Mouse (Mus musculus) C3H10T1/2 (cell line): Measurements from ENCODE around the gene Vmn1r175. TPM values are rescaled to one million over a fixed set of nuclear protein-coding genes. Genes with fewer than 3 reads are reported as not detected.

ENCODE experiments used
- polyA plus RNA-seq, 2 experiments: library from polyadenylated mRNA; unstranded; fragments of >200 nt; fragmentation: generic; extraction: Trizol; gene quantifications; one replicate each; pipeline ENCODE4 v1.2.1; 2012; ENCODE audit warnings: missing spikeins in 2 of 2

Vmn1r175 gene
- polyA plus RNA-seq = not detected

GRCm38 (mm10) chr7:23810543-23810942, at the start of gene Vmn1r175:
Gene Vmn1r175, minus strand, starts transcription at chr7:23810643.

GRCm38 (mm10) chr7:23837272-23837671, 26.8 kb upstream of the Vmn1r175 start, which contains the start of gene Vmn1r176:
Gene Vmn1r176, minus strand, starts transcription at chr7:23837372.

Other genes with a start within 250 kb of the Vmn1r175 start
- gene Vmn1r169, start 235.1 kb downstream of the Vmn1r175 start, polyA plus RNA-seq = not detected
- gene Vmn1r170, start 204.5 kb downstream of the Vmn1r175 start, polyA plus RNA-seq = not detected
- gene Vmn1r171, start 179.9 kb downstream of the Vmn1r175 start, polyA plus RNA-seq = not detected
- not detected for gene Vmn1r172, start 152.3 kb downstream of the Vmn1r175 start, polyA plus RNA-seq
- gene Vmn1r173, start 109.9 kb downstream of the Vmn1r175 start, polyA plus RNA-seq = not detected
- gene Vmn1r174, start 58.4 kb downstream of the Vmn1r175 start, polyA plus RNA-seq = not detected
- gene Vmn1r176, start 26.7 kb upstream of the Vmn1r175 start, polyA plus RNA-seq = not detected
- not detected for gene Vmn1r177, start 55.8 kb upstream of the Vmn1r175 start, polyA plus RNA-seq
- gene Vmn1r178, start 81.4 kb upstream of the Vmn1r175 start, polyA plus RNA-seq = not detected
- gene Vmn1r179, start 116.3 kb upstream of the Vmn1r175 start, polyA plus RNA-seq = not detected
- not detected for gene Vmn1r180, start 140.0 kb upstream of the Vmn1r175 start, polyA plus RNA-seq
- gene Vmn1r181, start 164.0 kb upstream of the Vmn1r175 start, polyA plus RNA-seq = not detected
- not detected for gene V1rd19, start 191.0 kb upstream of the Vmn1r175 start, polyA plus RNA-seq
- not detected for gene Vmn1r183, start 242.6 kb upstream of the Vmn1r175 start, polyA plus RNA-seq